Mouse (Mus musculus): ENCODE results near the gene Gpalpp1. TPM values are rescaled to one million over a fixed set of nuclear protein-coding genes. Genes with fewer than 3 reads are reported as not detected.

Gpalpp1 gene
- total RNA-seq (2014; fragmentation: Nextera tagmentation) (20.1 and 27.5 TPM in 2 replicates), total RNA-seq (2017) (37.5 and 41.0 TPM in 2 replicates)

DNA sequence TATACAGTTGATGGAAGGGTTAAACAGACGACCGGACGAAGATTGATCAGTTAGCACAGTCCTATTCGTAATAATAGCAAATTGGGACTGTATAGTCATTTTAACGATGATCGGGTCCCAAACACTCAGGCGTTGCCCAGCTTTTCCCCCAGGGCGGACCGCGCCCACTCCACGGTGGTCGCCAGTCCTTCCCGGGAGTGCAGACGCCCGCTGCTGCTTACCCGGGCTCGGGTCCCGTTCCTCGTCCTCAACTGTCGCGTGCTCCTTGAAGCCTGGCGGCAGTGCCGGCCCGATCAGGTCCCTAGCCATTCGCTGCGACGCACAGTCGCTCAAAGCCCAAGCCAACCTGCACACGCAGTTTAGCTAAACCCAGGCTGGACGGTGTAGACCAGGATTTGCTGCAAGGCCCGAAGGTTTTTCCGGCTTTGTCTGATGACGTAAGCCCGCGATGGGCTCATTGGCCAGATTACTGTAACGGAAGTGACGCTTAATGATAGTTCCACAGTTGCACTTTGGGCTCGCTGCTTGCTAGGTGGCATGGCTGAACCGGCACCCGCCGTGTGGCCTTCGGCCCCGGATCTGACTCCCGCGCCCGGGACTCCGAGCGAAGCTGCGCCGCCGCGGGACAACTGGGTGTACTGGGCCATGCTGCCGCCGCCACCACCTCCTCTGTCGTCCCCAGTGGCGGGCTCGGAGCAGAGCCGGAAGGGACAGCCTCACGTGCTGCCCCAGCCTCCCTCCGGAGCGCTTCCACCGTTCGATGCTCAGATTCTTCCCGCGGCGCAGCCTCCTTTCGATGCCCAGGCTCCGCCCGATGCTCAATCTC, at the start of gene Gpalpp1, which contains the start of gene Nufip1:
TSS of gene Gpalpp1 (minus strand) at position 365 of the 826 bp plus-strand sequence.
TSS of gene Nufip1 (plus strand) at position 496 of the 826 bp plus-strand sequence.
- ATAC-seq (replicated peaks; ENCODE audit: low FRiP score, low TSS enrichment, poor library complexity, severe bottlenecking) = peak; percentile 97

DNA sequence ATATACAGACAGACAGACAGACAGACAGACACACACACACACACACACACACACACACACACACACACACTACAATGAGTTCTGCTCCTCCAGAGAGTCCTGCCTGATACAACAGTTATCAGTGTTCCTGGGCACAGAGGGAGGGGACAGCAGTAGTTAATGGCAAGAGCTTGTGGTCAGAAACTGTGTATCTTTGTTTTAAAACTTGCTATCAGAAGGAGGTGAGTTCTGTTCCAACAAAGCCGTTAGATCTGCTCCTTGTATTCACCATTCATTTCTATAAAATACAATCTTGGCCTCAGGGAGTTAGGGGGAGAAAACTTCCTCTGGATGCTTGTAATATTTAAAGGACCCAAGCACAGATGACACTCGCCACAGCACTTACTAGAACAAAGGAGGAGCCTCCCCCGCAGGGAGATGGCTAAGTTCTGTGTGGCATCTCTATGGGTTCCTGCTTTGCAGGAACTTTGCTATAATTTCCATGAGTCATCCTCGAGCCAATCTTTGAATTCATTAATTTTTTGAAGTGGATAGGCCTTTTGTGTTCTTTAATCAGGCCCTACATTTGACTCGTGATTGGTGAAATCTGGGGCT, 47.7 kb upstream of the Gpalpp1 start:
- peak; percentile 88 for ATAC-seq (replicated peaks; ENCODE audit: low FRiP score, low TSS enrichment, poor library complexity, severe bottlenecking)

DNA sequence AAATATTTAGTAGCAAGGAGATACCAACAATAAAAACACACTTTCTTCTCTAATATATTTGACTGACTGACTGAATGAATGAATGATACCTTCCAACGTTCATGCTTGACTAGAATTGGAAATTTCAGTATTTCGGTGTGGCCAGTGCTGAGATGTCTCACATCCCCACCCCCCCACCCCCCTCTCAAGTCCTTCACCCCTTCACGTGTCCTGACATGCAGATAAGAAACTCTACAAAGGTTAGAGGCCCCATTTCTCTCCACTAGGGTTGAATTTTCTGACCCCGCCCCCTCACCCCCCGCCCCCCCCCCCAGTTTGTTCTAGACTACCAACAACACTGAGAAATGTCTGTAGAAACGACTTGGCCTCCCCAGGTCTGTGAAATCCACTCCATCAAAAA, 43.3 kb upstream of the Gpalpp1 start:
- ATAC-seq (replicated peaks; ENCODE audit: low FRiP score, low TSS enrichment, poor library complexity, severe bottlenecking) = no peak

DNA sequence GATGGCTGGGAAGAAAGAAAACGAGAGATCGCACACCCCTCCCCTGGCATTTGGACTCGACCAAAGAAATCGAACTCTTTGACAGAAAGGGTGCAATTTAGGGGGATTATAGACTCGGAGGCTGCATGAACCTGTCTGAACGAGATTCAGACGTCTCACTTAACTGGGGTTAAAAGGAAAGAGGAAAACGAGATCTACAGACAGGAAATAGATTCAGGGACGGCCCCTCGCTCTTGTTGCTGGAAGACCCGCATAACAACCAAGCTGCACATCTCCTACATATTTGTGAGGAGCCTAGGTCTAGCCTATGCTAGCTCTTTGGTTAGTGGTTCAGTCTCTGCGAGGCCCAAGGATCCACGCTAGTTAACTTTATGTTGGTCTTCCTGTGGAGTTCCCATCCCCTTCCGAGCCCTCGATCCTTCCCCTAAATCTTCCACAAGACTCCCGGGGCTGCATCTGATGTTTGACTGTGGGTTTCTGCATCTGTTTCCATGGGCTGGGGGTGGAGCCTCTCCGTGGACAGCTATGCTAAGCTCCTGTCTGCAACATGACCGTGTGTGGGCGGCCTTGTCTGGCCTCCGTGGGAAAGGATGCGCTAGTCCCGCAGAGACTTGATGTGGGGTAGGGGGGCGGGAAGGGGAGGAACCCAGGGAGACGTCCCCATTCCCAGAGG, 42.6 kb upstream of the Gpalpp1 start:
- ATAC-seq (replicated peaks; ENCODE audit: low FRiP score, low TSS enrichment, poor library complexity, severe bottlenecking) = peak; percentile 2; the same call in 1 of the 2 replicates

DNA sequence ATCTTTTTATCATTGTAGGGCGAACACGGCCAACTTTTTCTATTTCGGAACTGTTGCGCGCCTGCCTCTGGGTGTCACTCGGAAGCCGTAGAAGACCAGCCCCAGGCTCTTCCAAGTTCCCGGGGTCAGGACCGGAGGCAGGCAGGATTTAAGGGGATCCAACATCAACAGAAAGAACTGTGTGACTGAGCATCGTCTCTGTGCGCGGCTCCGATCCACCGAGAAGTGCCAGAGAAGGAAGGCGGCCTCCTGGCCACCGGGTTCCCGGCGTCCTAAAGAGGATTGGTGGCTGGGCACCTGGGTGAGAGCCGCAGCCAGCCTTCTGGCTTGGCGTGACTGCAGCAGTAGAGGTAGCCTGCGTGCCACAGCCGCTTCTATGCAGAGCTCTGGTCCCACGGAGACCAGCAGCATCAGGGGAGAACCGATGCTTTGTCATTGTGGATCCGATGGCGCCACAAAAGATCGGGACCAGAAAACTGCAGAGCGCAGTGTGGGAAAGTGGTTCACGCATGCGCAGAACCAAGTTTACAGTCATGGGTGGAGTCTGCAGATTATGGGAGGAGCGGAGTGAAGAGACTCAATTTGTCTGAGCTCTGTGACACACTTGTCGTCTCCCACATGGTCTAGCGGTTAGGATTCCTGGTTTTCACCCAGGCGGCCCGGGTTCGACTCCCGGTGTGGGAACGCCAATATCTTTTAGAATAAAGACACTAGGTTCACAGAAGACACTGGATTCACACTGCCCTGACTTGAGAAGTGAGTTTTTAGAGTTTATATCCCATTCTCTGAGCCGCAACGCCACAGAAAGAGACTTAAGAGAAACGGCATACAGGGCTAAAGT, 41.8 kb upstream of the Gpalpp1 start:
- ATAC-seq (replicated peaks; ENCODE audit: low FRiP score, low TSS enrichment, poor library complexity, severe bottlenecking) = peak; percentile 76

DNA sequence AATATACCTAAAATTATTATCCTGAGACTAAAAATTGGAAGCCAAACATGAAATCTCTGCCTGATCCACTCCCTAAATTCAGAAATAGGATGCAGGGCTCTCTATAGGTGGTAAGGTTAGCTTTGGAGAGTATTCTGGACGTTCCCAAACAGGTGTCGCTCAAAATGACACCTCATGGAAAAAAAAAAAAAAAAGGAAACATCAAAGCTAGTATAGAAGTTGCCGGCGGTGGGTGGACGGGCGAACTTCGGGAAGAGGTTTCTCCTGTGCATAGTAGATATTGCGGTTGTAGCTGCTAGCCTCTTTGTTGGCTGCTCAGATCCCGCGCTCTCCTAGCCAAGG, 41.2 kb upstream of the Gpalpp1 start:
- ATAC-seq (replicated peaks; ENCODE audit: low FRiP score, low TSS enrichment, poor library complexity, severe bottlenecking) = no peak

DNA sequence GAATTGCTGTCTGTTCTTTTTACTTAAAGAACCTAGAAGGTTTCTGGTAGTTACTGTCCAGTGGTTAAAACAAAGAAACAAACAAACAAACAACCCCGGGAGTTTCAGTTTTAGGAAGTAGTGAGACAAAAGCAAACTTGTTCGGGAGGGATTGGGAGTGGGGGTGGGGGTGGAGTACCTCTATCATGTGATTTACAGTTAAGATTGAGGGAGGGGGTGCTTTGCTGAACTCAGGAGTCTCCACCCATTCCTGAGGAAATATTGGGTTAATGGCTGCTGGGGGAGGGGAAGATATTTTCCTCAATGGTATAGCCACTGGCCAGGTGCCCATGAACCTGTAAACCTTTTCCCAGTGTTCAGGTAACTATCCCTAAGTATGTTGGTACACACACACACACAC, 40.5 kb upstream of the Gpalpp1 start:
- ATAC-seq (replicated peaks; ENCODE audit: low FRiP score, low TSS enrichment, poor library complexity, severe bottlenecking) = no peak

DNA sequence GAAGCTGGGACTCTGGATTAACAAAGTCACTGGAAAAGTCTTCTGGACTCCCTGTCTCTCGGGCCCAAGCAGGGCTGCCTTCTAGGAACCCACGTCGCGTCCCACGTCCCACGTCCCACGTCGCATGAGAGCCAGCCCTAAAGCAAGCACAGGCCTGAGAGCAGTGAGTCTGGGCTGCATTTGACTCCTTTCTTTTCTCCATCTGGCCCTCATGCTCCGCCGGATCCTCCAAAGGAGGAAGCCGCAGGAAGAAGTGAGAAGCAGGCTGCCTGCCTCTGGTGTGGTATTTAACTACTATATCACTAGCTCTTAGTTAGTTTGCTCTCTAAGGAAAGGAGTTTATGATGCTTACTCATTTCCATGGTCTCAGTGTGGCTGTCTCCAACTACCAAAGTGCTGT, 39.9 kb upstream of the Gpalpp1 start:
- no peak for ATAC-seq (replicated peaks; ENCODE audit: low FRiP score, low TSS enrichment, poor library complexity, severe bottlenecking)

DNA sequence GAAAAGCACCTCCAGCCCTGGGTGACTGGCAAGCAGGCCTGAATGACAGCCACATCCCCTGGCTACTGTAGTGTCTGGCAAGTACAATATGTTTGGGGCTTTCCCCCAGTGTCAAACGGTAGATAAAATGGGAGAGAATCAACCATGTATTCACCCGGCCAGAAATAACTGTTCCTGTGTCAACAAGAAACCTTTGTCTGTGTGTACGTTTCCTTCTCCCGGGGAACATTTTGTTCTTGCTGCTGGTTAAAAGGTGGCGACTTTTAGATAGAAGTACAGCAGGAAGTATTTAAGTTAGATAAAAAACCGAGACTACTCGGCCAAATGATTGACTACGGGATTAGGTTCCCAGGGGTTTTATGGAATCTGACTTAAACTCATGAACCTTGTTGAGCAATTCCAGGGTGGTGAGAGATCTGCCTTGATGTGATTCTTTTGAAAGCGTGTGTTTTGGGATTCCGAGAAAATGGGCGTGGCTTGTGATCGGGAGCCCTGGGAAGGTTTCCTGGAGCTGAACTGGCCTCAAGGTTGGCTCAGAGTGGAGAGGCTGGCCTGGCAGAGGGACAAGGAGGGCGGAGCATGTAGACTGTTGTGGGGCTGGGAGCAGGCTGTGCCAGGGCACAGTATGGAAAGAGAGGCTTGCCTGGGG, 39.1 kb upstream of the Gpalpp1 start:
- ATAC-seq (replicated peaks; ENCODE audit: low FRiP score, low TSS enrichment, poor library complexity, severe bottlenecking) = no peak

DNA sequence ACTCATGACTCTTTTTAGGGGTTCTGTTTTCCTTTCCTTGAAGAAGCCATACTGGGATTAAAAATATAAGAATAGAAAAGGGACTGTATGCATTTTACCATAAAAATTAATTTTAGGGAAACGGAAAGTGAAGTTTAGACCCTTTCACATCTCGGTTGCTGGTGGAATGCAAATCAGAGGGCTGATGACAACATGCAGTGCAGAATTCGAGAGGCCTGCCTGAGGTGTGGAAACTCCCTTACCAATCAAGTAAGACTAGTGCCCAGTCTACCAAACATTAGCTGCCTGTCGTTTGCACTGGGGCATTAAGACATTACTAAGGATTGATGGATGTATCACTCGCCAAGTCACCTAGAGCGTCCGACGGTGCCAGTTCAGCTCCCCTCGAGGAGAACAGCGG, 37.7 kb upstream of the Gpalpp1 start:
- no peak for ATAC-seq (replicated peaks; ENCODE audit: low FRiP score, low TSS enrichment, poor library complexity, severe bottlenecking)

DNA sequence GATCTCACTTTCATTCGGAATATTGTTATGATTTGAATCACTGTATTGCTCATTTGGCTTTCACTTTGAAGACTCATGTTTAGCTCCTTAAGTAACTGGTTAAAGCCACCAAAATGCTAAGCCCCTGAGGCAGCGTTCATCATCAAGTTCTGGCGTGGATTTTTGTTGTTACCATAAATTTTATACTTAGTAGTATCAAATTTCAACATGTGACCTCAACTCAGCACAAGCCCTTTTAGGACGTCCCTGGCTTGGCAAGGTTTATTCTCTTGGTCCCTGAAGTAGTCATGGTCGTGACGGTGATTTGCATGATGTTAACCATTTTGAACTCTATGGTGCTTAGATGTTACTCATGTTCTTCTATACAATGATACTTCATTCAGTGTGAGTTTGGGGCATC, 36.5 kb upstream of the Gpalpp1 start:
- no peak for ATAC-seq (replicated peaks; ENCODE audit: low FRiP score, low TSS enrichment, poor library complexity, severe bottlenecking)

DNA sequence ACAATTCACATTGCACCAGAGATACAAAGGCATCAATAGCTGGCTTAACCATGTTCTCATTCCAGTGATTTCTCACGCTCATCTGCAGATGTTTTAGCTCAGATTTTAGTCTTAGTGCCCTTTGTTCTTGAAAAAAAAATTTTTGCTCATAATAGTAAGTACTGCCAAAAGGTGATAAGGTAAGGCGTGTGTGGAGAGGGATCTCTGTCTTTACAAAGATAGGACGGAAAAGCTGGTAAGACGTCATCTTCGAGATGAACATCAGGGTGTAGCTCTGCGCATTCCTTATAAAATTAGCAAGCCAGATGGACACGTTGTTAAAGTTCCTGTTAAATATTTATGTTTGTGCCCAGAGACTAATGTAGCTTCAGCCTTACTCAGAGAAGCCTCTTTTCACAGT, 35.3 kb upstream of the Gpalpp1 start:
- peak; percentile 85 for ATAC-seq (replicated peaks; ENCODE audit: low FRiP score, low TSS enrichment, poor library complexity, severe bottlenecking)

DNA sequence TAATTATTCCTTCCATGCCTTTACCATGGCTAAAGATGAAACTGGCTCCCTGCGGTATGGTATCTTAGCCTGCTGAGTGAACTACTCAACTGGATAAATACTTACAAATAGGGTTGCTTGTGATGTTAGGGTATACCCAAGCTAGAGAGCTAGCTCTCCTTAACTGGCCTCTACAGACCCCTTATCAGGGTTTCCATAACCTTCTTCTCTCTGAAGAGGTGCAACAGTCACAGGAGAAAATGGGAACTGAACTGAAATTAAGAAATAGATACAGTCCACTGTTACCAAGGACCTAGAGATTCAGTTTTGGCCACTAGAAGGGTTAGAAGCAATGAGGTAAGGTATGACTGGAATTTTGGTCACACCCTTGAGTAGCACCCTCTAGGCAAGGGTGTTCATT, 34.7 kb upstream of the Gpalpp1 start:
- 0 out of 2 replicates have a peak, but pooled peaks have one; percentile 11 for ATAC-seq (replicated peaks; ENCODE audit: low FRiP score, low TSS enrichment, poor library complexity, severe bottlenecking)

DNA sequence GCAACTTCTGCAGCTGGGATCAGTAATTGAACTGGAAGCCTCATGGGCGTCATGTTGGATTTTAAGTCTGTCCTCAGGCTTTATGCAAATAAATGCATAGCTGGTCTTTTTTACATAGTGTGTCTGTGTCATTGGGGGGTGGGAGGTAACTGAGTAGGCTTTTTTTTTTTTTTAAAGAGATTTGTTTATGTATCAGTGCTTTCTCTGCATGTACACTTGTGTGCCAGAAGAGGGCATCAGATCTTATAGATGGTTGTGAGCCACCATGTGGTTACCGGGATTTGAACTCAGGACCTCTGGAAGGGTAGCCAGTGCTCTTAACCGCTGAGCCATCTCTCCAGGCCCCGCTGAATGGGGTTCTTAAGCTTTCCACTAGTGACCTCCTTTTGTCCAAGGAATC, 24.4 kb upstream of the Gpalpp1 start:
- no peak for ATAC-seq (replicated peaks; ENCODE audit: low FRiP score, low TSS enrichment, poor library complexity, severe bottlenecking)

DNA sequence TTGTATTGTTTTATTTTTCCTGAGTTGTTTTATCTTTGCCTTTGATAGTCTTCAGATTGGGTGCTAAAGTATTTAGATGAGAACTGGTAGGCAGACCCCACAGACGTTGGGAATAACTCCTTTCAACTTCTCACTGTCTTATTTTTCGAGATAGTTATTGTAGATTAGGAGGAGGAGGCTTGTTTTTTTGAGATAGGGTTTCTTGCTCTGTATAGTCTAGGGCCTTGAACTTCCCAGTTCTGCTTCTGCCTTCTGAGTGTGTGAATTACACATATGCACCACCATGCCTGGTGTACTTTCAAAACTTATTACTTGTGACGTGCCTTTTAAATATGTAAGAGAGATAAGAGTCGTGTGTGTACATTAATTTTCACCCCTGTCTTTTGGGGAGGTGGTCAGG, 17.6 kb upstream of the Gpalpp1 start:
- no peak for ATAC-seq (replicated peaks; ENCODE audit: low FRiP score, low TSS enrichment, poor library complexity, severe bottlenecking)

DNA sequence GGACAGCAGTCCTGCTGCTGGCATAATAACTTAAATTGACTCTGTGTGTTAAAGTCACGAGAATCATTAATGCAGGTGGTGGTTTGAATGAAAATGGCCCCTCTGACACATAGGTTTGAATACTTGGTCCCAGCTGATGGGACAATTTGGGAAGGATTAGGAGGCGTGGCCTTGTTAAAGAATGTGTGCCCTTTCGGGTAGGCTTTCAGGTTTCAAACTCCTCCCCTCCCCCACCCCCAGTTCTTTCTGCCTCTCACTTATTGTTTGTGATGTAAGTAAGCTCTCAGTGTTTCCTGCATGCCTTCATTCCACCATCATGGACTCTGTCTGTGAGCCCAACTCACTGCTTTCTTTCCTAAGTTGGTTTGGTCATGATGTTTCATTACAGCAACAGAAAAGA, 16.8 kb upstream of the Gpalpp1 start:
- ATAC-seq (replicated peaks; ENCODE audit: low FRiP score, low TSS enrichment, poor library complexity, severe bottlenecking) = no peak

DNA sequence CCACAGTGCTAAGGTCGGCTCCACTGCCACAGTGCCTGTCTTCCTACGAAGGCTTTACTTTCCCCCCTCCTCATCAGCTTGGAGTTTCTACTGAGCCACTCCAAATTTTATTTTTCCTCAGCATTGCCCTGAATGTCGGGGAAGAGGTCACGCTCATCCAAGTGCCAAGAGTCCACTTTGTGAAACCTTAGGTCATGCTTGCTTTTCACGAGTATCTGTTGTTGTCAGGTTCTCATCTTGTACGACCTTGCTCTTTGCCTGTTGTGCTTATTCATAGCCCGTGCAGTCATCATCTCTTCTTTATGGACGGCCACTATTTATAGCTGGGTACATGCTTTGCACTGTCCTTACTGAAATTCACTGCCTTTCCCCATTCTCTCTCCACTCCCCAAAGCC, 12.1 kb upstream of the Gpalpp1 start:
- ATAC-seq (replicated peaks; ENCODE audit: low FRiP score, low TSS enrichment, poor library complexity, severe bottlenecking) = no peak

DNA sequence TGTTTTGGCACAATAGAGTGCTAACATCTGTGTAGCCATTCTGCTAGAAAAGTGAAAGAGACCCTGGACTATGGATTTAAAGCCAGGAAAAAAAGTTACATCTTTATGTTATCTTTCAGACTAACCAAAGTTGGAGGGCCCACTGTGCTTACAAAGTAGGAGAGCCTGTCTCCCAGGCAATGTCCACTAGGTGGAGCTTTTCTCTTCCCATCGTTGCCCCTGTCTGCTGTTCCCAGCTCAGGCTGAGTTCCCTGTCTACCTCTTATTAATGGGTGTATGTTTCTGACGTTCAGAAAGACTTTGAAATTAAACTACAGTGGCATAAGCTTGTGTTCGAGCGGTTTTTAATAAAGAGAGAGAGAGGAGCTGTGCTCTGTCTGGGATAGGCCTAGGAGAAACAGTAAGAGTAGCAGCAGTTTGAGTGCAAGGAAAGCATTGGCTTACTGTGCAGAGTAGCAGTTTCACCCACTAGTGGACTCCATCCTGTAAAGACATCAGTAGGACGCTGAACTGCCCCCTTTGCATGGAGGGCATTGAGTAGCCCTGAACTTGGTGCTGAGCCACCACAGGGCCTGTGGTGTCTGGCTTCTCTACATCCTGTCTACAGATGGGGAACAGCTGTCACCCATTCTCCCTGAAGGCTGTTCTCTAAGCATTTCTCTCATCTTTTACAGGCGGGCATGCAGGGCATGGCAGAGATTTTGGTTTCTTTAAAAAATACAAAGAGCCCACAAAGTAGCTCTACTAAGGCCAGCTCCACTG, 11.5 kb upstream of the Gpalpp1 start:
- peak; percentile 80 for ATAC-seq (replicated peaks; ENCODE audit: low FRiP score, low TSS enrichment, poor library complexity, severe bottlenecking)

DNA sequence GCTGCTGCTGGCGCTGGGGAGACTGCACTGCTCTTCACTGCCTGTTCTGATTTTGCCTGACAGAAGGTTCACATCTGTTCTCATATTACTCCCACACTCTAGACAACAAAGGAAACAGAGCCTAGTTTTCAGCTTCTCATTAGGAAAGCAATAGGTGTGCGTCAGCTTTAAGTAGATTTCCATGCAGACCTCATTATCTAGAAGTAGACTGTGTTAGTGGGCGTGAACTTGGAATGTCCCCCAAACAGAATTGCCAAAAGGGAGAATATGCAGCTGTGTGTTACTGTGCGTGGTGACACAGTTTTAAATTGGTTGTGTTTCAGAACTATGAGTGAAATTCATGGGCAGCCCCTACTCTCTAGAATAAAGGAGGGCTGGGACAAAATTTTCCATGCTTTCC, 9.9 kb upstream of the Gpalpp1 start:
- ATAC-seq (replicated peaks; ENCODE audit: low FRiP score, low TSS enrichment, poor library complexity, severe bottlenecking) = no peak

All from megakaryocyte-erythroid progenitor cell, adult 5-6 weeks (primary cell).